Mouse (Mus musculus) splenic B cell, adult 2 months (primary cell): ENCODE results near the gene Mroh9.

Experiments
- DNase-seq: peaks from one replicate; pipeline ENCODE4 v3.0.0-alpha.2; 2011; ENCODE audit warnings: low read depth, low spot score
- H3K27me3 ChIP-seq: 2 replicates; pipeline ENCODE4 v1.6.1; 2012; ENCODE audit warnings: mild to moderate bottlenecking, low read length, moderate library complexity, mixed read lengths; ENCODE audit not compliant: control insufficient read depth, poor library complexity, insufficient read depth, severe bottlenecking
- H3K36me3 ChIP-seq: 2 replicates; pipeline ENCODE4 v1.6.1; 2012; ENCODE audit warnings: mild to moderate bottlenecking, low read length, moderate library complexity, mixed read lengths; ENCODE audit not compliant: control insufficient read depth, poor library complexity, insufficient read depth, severe bottlenecking

The Mroh9 gene

GRCm38 (mm10) chr1:163009220-163009619, 76.2 kb downstream of the Mroh9 start:
- DNase-seq: no peak
- Histone ChIP-seq H3K27me3 (no peaks in the 10 kb centered on the region), H3K36me3 (no peaks in the 10 kb centered on the region)

GRCm38 (mm10) chr1:163003496-163003895, 82.0 kb downstream of the Mroh9 start:
- Histone ChIP-seq H3K36me3 (no peaks in the 10 kb centered on the region), H3K27me3 (no peaks in the 10 kb centered on the region)
- no peak for DNase-seq

DNA sequence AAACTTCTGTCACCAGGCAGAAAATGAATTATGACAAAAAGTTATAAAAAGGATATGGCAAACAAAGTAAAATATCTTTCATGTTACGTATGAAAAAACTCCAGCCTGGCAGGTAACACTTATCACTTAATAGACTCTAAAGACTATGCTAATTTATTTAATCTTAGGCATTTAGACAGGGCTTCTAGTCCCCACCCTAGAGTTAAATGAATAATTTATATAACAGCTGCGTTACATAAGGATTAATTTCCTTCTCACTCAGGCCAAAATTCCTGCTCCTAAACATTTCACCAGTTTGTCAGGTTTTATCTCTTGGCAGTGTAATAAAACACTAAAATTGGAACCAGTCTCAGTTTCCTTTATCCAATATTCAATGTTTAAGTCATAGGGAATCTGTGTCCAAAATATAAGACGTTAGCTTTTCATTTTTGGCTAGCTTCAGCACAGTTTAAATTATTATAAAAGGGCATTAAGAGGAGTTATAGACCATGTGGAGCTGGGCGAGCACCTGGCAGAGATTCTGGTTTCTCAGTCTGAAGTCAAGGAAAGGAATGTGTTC, 84.1 kb downstream of the Mroh9 start:
- no peaks in the 10 kb centered on the region for H3K36me3 ChIP-seq
- no peaks in the 10 kb centered on the region for H3K27me3 ChIP-seq
- no peak for DNase-seq

- Histone ChIP-seq H3K27me3 (no peaks in the 10 kb centered on the region), H3K36me3 (no peaks in the 10 kb centered on the region)
- DNase-seq: no peak
Observed at GRCm38 (mm10) chr1:162987546-162987945, 97.9 kb downstream of the Mroh9 start.

DNA sequence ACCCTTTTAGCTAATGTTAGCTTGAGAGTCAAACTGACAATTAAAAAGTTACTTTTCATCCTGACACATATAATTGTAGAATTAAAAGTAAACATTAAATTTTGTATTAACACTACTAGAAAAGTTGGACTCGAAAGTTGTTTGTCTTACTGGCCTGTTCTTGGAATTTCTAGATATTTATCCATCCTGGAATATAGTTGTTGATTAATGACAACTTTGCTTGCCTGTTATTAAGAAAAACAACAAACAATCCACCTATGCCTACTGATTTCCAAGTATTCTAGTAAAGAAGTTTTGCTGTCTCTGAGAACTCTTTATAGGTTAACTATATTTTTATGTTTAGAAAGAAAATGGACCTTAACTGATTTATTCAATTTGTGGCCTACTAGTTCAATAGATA, 98.7 kb downstream of the Mroh9 start:
- no peaks in the 10 kb centered on the region for H3K27me3 ChIP-seq
- no peaks in the 10 kb centered on the region for H3K36me3 ChIP-seq
- no peak for DNase-seq

- H3K36me3 ChIP-seq: no peaks in the 10 kb centered on the region
- no peak for DNase-seq
- H3K27me3 ChIP-seq: no peaks in the 10 kb centered on the region
Observed at GRCm38 (mm10) chr1:162986121-162986748, 99.2 kb downstream of the Mroh9 start.

DNA sequence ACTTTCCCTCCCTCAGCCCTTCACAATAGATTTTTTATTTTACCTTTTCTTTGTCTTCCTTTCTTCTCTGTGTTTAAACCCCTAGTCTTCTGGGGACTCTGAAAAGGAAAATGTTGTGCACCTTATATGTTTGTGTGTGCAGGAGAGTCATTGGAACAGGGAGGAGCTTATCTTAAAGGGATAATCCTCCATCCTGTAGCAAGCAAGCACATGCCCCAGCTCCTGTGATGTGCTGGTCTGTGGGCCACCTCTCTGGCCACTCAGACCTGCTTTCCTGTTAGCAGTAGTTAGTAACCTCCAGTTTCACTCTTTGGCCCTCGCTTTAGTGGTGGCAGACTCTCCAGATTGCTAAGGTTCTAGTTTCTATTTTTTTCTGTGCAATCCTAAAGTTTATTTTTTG, 101.0 kb downstream of the Mroh9 start, which contains the start of gene Fmo3:
Fmo3 (minus strand) TSS at position 101 of the 400 bp plus-strand sequence.
- no peak for DNase-seq
- H3K36me3 ChIP-seq: no peaks in the 10 kb centered on the region

More for the DNA sequence above, 101.0 kb downstream of the Mroh9 start, which contains the start of gene Fmo3:
- H3K27me3 ChIP-seq: no peaks in the 10 kb centered on the region
